Mouse (Mus musculus): ENCODE measurements around the gene Gm21964.

GRCm38 (mm10) chr8:110130537-110130936 lies 29.5 kb downstream of the Gm21964 start:
- TF ChIP-seq CTCF (IDR thresholded peaks at IDR 0.05; ENCODE audit: low read depth) (peak; percentile 81), EP300 (IDR thresholded peaks at IDR 0.05; ENCODE audit: low read depth) (no peak)
